In genomic region chr1:61146222-61146723, GRCm38 (mm10) we compare ENCODE assay signal across 16 mouse cellular contexts.
DNase-seq lines count a peak whose midpoint lies in the region; ATAC-seq and TF ChIP-seq lines count a peak whose summit lies in the region.
"Had no signal": no experiment of that assay in that cellular context is flagged by ENCODE, and none has a peak within 500 bp of the region (broad histone marks: within the 10 kb centered on the region; RNA-seq: fewer than 3 reads in every experiment).

No protein-coding gene starts in this region.

- peak; percentile 50 for DNase-seq in forebrain, embryonic 11.5 days (ENCODE audit: low spot score)
- DNase-seq in forebrain, embryonic 10.5 days (ENCODE audit: extremely low spot score, low spot score) = no peak
- DNase-seq in liver, adult 2 months (ENCODE audit: extremely low read depth, low read depth, low spot score) = peak; percentile 7
- peak; percentile 33 to 56 for DNase-seq in heart, adult 9 months (ENCODE audit: low spot score in 2 of 2)
- DNase-seq in natural killer cell, adult 2 months (ENCODE audit: low spot score in 2 of 2) = no peak
- DNase-seq: kidney, adult 9 months; layer of hippocampus, adult 9-11 months; lung, adult 2 months; right cerebral cortex, adult 18-20 months; thymus, adult 2 months had no signal

- no peaks in the 10 kb centered on the region for H3K27me3 ChIP-seq in forebrain, embryonic 11.5 days (ENCODE audit: control insufficient read depth, insufficient read depth, low read length)
- peaks cover 53% of the 10 kb centered on the region for H3K27me3 ChIP-seq in forebrain, embryonic 10.5 days (ENCODE audit: poor library complexity, severe bottlenecking)
- peaks cover 6% of the 10 kb centered on the region; the same call in 1 of the 2 replicates for H3K27me3 ChIP-seq in liver, adult 2 months (ENCODE audit: control insufficient read depth, insufficient read depth, low read length)
- no peaks in the 10 kb centered on the region; the same call in 1 of the 2 replicates for H3K27me3 ChIP-seq in liver, embryonic 12.5 days (replicated peaks)
- H3K27me3 ChIP-seq: heart, embryonic 13.5 days had no signal

- peak; percentile 79 for ATAC-seq in forebrain, embryonic 11.5 days (replicated peaks; ENCODE audit: low FRiP score)
- no peak for ATAC-seq in liver, embryonic 12.5 days
- peak; percentile 86 for ATAC-seq in megakaryocyte progenitor cell, adult 5-6 weeks (replicated peaks; ENCODE audit: poor library complexity)
- ATAC-seq in activated CD4-positive, CD25-positive, alpha-beta regulatory T cell, adult 4 months = no peak

- no peak overlapping the region for H3K27ac ChIP-seq in forebrain, embryonic 11.5 days (ENCODE audit: low read depth, low read length)
- H3K27ac ChIP-seq in forebrain, embryonic 10.5 days = no peak overlapping the region
- no peak overlapping the region for H3K27ac ChIP-seq in liver, adult 2 months (replicated peaks; ENCODE audit: insufficient read depth, low read depth, low read length)
- no peak overlapping the region for H3K27ac ChIP-seq in liver, embryonic 12.5 days
- H3K27ac ChIP-seq: heart, embryonic 13.5 days had no signal

- H3K79me2 ChIP-seq in liver, adult 2 months (ENCODE audit: control insufficient read depth, insufficient read depth, low read length) = no peaks in the 10 kb centered on the region

- no peak overlapping the region for H3K4me3 ChIP-seq in forebrain, embryonic 11.5 days (ENCODE audit: low read depth, low read length)
- no peak overlapping the region for H3K4me3 ChIP-seq in forebrain, embryonic 10.5 days
- H3K4me3 ChIP-seq in liver, adult 2 months (ENCODE audit: insufficient read depth, low read depth, low read length) = no peak overlapping the region
- H3K4me3 ChIP-seq in liver, embryonic 12.5 days = no peak overlapping the region
- H3K4me3 ChIP-seq: heart, embryonic 13.5 days; megakaryocyte, embryonic 14.5 days had no signal

- no peak overlapping the region for H3K9ac ChIP-seq in forebrain, embryonic 11.5 days (ENCODE audit: low read length)
- no peak overlapping the region for H3K9ac ChIP-seq in liver, adult 2 months (ENCODE audit: low read depth, low read length)
- no peak overlapping the region for H3K9ac ChIP-seq in liver, embryonic 12.5 days
- H3K9ac ChIP-seq: heart, embryonic 13.5 days had no signal

- WGBS in forebrain, embryonic 11.5 days = 28% methylated on average over 3 of the region's 3 CpGs
- WGBS in forebrain, embryonic 10.5 days = 39% methylated on average over 3 of the region's 3 CpGs
- 65% methylated on average over 3 of the region's 3 CpGs for WGBS in liver, adult 2 months
- 43% methylated on average over 3 of the region's 3 CpGs for WGBS in liver, embryonic 12.5 days (ENCODE audit: insufficient replicate concordance)

- no peak for TF ChIP-seq POLR2A in liver, adult 2 months (IDR thresholded peaks at IDR 0.05; ENCODE audit: extremely low read depth, insufficient read depth, low read length)

- H3K36me3 ChIP-seq in forebrain, embryonic 11.5 days (ENCODE audit: control insufficient read depth, insufficient read depth, low read length) = no peaks in the 10 kb centered on the region
- no peaks in the 10 kb centered on the region for H3K36me3 ChIP-seq in forebrain, embryonic 10.5 days (replicated peaks)
- no peaks in the 10 kb centered on the region for H3K36me3 ChIP-seq in liver, adult 2 months (ENCODE audit: control insufficient read depth, insufficient read depth, low read length)
- H3K36me3 ChIP-seq in liver, embryonic 12.5 days = no peaks in the 10 kb centered on the region
- H3K36me3 ChIP-seq: G1E; heart, embryonic 13.5 days had no signal

- no peak for TF ChIP-seq CTCF in liver, adult 2 months (IDR thresholded peaks at IDR 0.05; ENCODE audit: low read depth, low read length)

- H3K4me2 ChIP-seq in forebrain, embryonic 11.5 days (ENCODE audit: low read depth, low read length, severe bottlenecking) = no peak overlapping the region
- H3K4me2 ChIP-seq in liver, embryonic 12.5 days = no peak overlapping the region
- H3K4me2 ChIP-seq: heart, embryonic 13.5 days had no signal

- peaks cover 4% of the 10 kb centered on the region; the same call in 1 of the 2 replicates for H3K4me1 ChIP-seq in forebrain, embryonic 11.5 days (replicated peaks; ENCODE audit: control insufficient read depth, insufficient read depth, low read length)
- H3K4me1 ChIP-seq in forebrain, embryonic 10.5 days = peaks cover 58% of the 10 kb centered on the region
- H3K4me1 ChIP-seq in liver, adult 2 months (ENCODE audit: control insufficient read depth, insufficient read depth, low read length) = peaks cover 8% of the 10 kb centered on the region
- no peaks in the 10 kb centered on the region for H3K4me1 ChIP-seq in liver, embryonic 12.5 days
- H3K4me1 ChIP-seq: megakaryocyte, embryonic 14.5 days had no signal

- H3K9me3 ChIP-seq in forebrain, embryonic 11.5 days (ENCODE audit: control insufficient read depth, low read length) = no peaks in the 10 kb centered on the region
- no peaks in the 10 kb centered on the region for H3K9me3 ChIP-seq in forebrain, embryonic 10.5 days
- H3K9me3 ChIP-seq in liver, embryonic 12.5 days (replicated peaks) = no peaks in the 10 kb centered on the region
- H3K9me3 ChIP-seq: G1E; heart, embryonic 13.5 days; megakaryocyte, embryonic 14.5 days had no signal

Comparison
In these comparisons a context has a peak if more than half of its experiments do, and no peak if none do; other contexts are left out.
1. DNase-seq: peak in forebrain, embryonic 11.5 days (single experiment), liver, adult 2 months (single experiment) and heart, adult 9 months (2 of 2); none in forebrain, embryonic 10.5 days (single experiment) and natural killer cell, adult 2 months (0 of 2).
2. ATAC-seq: peak in forebrain, embryonic 11.5 days (single experiment) and megakaryocyte progenitor cell, adult 5-6 weeks (single experiment); none in liver, embryonic 12.5 days (single experiment) and activated CD4-positive, CD25-positive, alpha-beta regulatory T cell, adult 4 months (single experiment).